Mouse (Mus musculus) embryonic facial prominence, embryonic 12.5 days (tissue): ENCODE data around the gene E2f8. TPM values are rescaled to one million over a fixed set of nuclear protein-coding genes. Genes with fewer than 3 reads are reported as not detected.

ENCODE experiments used
- ATAC-seq: fragments of 200-750 bp; cut with Nextera tagmentation; 2 replicates; pipeline ENCODE4 v1.8.0; 2017; ENCODE audit not compliant: insufficient number of reproducible peaks, insufficient read depth, low FRiP score, low TSS enrichment
- H3K27ac ChIP-seq: fragments of 300-500 bp; sonication (generic); 2 replicates; pipeline ENCODE4 v1.5.1; 2016; ENCODE audit warnings: mild to moderate bottlenecking
- H3K27me3 ChIP-seq: fragments of 300-500 bp; sonication (generic); 2 replicates; pipeline ENCODE4 v1.6.1; 2016; ENCODE audit warnings: mild to moderate bottlenecking, moderate library complexity
- H3K36me3 ChIP-seq: fragments of 300-500 bp; sonication (generic); 2 replicates; pipeline ENCODE4 v1.6.1; 2016; ENCODE audit warnings: mild to moderate bottlenecking
- H3K4me1 ChIP-seq: fragments of 300-500 bp; sonication (generic); 2 replicates; pipeline ENCODE4 v1.6.1; 2016
- H3K4me2 ChIP-seq: fragments of 300-500 bp; sonication (generic); replicated peaks from 2 replicates; pipeline ENCODE4 v1.6.1; 2016; ENCODE audit warnings: mild to moderate bottlenecking, moderate library complexity
- H3K4me3 ChIP-seq: fragments of 300-500 bp; sonication (generic); 2 replicates; pipeline ENCODE4 v1.5.1; 2016; ENCODE audit warnings: mild to moderate bottlenecking
- H3K9ac ChIP-seq: fragments of 300-500 bp; sonication (generic); 2 replicates; pipeline ENCODE4 v1.6.1; 2016; ENCODE audit warnings: mild to moderate bottlenecking, moderate library complexity
- H3K9me3 ChIP-seq: fragments of 300-500 bp; sonication (generic); 2 replicates; pipeline ENCODE4 v1.6.1; 2016; ENCODE audit warnings: mild to moderate bottlenecking, moderate library complexity
- WGBS: fragments of 180-500 bp; shearing (Covaris S2); methylation state at CpG from one replicate; pipeline ENCODE4 v1.1.7; 2016; 5-methylcytosine and 5-hydroxymethylcytosine counted together
- polyA plus RNA-seq: library from polyadenylated mRNA; unstranded; fragments of >200 nt; fragmentation: Nextera tagmentation; extraction: Ambion mirVana; gene quantifications from 2 replicates; pipeline ENCODE4 v1.2.1, GENCODE M21; 2016

E2f8 gene
- polyA plus RNA-seq, 1 experiment from 2014 or later, result 15.1 TPM

DNA sequence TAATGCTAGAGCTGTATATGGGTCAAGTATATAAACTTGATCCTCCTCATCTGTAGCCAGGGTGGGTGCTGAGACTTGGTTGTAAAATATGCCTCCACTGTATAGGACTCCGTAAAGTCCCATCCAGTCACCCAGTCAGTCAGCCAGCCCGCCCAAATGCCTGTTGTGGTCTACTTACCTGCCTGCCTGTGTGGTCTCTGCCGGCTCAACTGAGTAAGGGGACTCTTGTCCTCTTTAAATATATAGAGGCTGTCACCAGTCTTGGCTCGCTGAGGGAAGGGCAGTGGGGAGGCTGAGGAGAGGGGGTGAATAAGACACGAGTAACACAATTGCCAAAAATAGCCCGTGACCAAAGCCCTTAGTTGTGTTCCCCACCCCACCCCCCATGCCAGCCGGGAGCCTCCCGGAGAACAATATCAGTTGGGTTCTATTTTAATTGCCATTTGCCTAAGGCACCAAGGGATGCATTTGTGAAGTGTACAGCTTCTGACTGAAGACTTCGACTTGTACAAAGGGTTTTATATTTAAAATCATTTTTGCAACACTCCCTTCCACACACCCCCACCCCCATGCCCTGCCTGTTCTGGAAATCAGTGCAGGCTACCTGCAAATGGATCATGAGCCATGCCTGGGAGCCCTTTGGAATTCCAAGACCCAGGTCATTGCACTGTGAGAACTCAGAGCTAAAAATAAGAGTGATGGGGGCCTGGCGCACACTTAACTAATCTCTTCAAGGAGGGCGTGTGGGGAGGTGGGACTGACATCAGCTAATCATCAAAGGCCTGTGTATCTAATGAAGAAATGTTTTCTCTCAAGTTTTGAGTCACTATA, 33.4 kb downstream of the E2f8 start, which contains the start of gene Csrp3:
TSS of gene Csrp3 (minus strand) at position 214 of the 831 bp plus-strand sequence.
- H3K4me1 ChIP-seq, result peaks cover 9% of the 10 kb centered on the region; the same call in 1 of the 2 replicates
- no peaks in the 10 kb centered on the region for H3K9me3 ChIP-seq
- no peaks in the 10 kb centered on the region for H3K36me3 ChIP-seq
- H3K27me3 ChIP-seq, result no peaks in the 10 kb centered on the region
- H3K27ac ChIP-seq, result no peak within 1 kb of the TSS
- ATAC-seq, result no peak
- no peak within 1 kb of the TSS for H3K4me2 ChIP-seq
- 44% methylated on average over 11 of the region's 11 CpGs for WGBS
- no peak within 1 kb of the TSS for H3K4me3 ChIP-seq
- no peak within 1 kb of the TSS for H3K9ac ChIP-seq

DNA sequence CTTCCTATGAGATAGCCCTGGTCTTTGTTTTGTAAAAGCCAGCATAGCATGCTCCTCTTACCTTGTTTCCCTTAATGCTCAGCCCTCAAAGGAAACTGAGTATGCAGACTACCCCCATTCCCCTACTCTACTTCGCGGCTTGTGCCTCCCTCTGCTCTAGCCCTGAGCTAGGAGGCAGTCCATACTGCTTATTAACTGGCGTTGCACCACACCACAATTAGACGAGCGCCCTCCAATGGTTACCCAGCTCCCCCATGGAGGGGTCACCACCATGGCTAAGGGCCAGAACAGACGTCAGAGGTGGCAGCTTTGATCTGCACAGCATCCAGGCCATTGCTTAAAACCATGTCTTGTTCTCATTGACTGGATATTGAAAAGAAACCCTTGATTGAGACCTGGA, 34.6 kb downstream of the E2f8 start:
- Histone ChIP-seq H3K4me3 (no peak overlapping the region), H3K9me3 (no peaks in the 10 kb centered on the region), H3K4me2 (no peak overlapping the region), H3K27ac (no peak overlapping the region), H3K9ac (no peak overlapping the region), H3K36me3 (no peaks in the 10 kb centered on the region), H3K27me3 (no peaks in the 10 kb centered on the region), H3K4me1 (peaks cover 9% of the 10 kb centered on the region; the same call in 1 of the 2 replicates)
- 62% methylated on average over 6 of the region's 6 CpGs for WGBS
- ATAC-seq, result no peak

DNA sequence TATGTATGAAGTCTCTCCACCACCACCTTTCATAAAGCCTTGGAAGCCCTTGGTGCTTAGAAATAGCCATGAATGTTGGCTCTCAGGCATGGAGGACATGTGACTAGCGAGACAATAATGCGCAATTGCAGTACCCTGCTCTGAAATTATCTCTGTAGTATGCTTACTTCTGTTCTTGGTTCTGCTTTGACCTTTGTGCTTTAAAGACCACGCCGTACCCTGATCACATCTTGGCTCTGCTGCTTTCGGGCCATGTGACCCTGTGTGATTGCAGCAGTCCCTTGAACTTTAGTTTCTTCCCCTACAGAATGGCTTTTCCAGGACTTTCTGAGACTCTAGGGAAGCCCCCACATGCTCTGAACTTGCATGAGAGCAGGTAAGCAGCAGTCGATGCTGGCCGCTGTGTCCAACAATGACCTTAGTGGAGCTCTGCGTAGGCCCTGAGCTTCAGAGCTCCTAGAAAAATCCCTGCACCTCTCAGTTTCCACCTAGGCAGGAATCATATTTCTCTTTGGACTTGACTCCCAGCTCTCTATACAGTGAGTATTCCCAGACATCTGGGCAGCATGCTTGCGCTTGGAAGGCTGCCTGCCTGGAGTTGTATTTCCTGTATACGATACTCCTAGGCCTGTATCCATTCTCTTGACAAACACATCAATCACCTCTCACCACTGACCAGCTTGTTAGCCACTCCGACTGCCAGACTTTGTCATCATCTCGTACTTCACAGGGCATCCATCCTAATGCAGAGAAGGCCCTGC, 36.0 kb downstream of the E2f8 start:
- Histone ChIP-seq H3K4me3 (no peak overlapping the region), H3K27ac (0 out of 2 replicates have a peak overlapping the region, but pooled peaks have one; percentile 42), H3K9ac (no peak overlapping the region), H3K36me3 (no peaks in the 10 kb centered on the region), H3K27me3 (no peaks in the 10 kb centered on the region), H3K4me1 (peaks cover 9% of the 10 kb centered on the region; the same call in 1 of the 2 replicates), H3K4me2 (no peak overlapping the region), H3K9me3 (no peaks in the 10 kb centered on the region)
- peak; percentile 56; the same call in 1 of the 2 replicates for ATAC-seq
- WGBS, result 69% methylated on average over 12 of the region's 12 CpGs

DNA sequence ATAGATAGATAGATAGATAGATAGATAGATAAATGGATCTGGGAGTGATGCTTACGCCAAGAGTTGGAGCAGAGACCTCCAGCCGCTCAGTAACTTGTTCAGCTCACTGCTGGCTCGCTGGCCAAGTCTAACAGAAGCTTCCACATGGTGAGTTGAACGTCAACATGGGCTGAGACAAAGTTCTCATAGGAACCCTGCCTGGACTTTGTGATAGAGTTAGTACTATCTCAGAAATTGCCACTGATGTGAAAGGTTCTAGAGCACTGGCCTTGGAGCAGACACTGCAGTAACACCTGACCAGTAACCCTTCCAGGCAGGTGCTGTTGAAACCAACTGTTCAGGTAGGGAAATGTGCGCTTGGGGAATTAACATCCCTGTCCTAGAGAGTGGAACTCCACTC, 37.9 kb downstream of the E2f8 start:
- H3K4me3 ChIP-seq, result no peak overlapping the region
- H3K27me3 ChIP-seq, result no peaks in the 10 kb centered on the region
- H3K27ac ChIP-seq, result no peak overlapping the region
- WGBS, result 85% methylated on average over 5 of the region's 5 CpGs
- H3K9me3 ChIP-seq, result no peaks in the 10 kb centered on the region
- ATAC-seq, result no peak
- H3K4me1 ChIP-seq, result peaks cover 9% of the 10 kb centered on the region; the same call in 1 of the 2 replicates
- H3K4me2 ChIP-seq, result no peak overlapping the region
- no peaks in the 10 kb centered on the region for H3K36me3 ChIP-seq
- no peak overlapping the region for H3K9ac ChIP-seq

DNA sequence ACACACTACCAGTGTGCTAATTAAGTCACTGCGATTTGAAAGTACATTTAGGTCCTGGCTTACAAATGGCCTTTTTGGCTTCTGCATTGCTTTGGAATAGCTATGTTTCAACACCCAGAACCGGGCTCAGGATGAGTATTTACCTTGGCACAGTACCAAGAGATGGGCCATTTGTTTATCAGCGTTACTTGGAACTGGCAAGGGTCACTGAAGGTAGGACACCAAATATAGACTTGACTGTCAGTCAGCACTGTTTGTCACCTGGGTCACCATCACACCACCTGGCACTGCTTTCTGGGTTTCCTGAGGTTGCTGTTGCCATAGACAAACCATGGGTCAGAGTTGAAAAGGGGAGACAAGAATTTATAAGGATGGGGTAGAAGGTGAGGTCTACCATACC, 39.0 kb downstream of the E2f8 start:
- Histone ChIP-seq H3K27ac (no peak overlapping the region), H3K27me3 (no peaks in the 10 kb centered on the region), H3K4me3 (no peak overlapping the region), H3K9ac (no peak overlapping the region), H3K36me3 (no peaks in the 10 kb centered on the region), H3K9me3 (no peaks in the 10 kb centered on the region), H3K4me2 (no peak overlapping the region), H3K4me1 (peaks cover 9% of the 10 kb centered on the region; the same call in 1 of the 2 replicates)
- ATAC-seq, result no peak
- WGBS, result 77% methylated on average over 3 of the region's 3 CpGs

DNA sequence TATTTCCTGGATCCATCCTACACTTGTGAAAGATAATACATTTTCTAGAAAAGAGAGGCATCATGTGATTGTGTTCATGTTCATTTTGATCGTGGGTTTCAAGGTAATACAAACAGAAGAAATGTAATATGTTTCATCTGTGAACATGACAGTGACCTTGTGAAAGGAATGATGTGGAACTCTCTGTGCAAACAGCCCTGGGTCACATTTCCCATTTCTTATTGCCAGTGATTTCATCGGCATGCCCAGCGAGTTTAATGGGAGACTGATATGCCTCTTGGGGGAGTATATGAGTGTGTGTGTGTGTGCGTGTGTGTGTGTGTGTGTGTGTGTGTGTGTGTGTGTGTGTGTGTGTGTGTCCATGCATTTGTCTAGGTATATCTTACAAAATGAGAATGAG, 39.9 kb downstream of the E2f8 start:
- no peak for ATAC-seq

DNA sequence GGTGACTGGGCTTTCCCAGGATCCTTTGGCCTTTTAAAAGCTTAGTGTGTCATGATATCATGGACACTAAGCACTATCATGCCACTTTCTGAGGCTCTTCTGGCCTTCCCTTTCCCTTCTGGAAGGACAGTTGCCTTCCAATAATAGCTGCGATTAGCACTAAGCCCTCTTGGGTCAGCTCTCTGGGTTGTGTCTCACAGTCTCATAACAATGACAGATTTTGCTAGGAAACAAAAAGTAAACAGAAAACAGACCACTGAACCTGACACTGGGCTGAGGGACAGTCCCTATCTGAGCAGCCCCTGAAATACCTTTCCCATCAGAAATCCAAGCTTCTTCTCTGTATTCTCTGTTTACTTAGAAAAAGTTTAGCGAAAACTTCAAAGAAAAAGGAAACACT, 40.9 kb downstream of the E2f8 start:
- Histone ChIP-seq H3K27ac (no peak overlapping the region), H3K9me3 (no peaks in the 10 kb centered on the region), H3K36me3 (no peaks in the 10 kb centered on the region), H3K27me3 (no peaks in the 10 kb centered on the region), H3K4me3 (no peak overlapping the region), H3K9ac (no peak overlapping the region), H3K4me1 (peaks cover 6% of the 10 kb centered on the region; the same call in 1 of the 2 replicates), H3K4me2 (no peak overlapping the region)
- WGBS, result 74% methylated on average over 2 of the region's 2 CpGs
- ATAC-seq, result no peak

More for the DNA sequence above, 39.9 kb downstream of the E2f8 start:
- no peak overlapping the region for H3K4me3 ChIP-seq
- peaks cover 9% of the 10 kb centered on the region; the same call in 1 of the 2 replicates for H3K4me1 ChIP-seq
- H3K9ac ChIP-seq, result no peak overlapping the region
- no peaks in the 10 kb centered on the region for H3K36me3 ChIP-seq
- H3K4me2 ChIP-seq, result no peak overlapping the region
- no peaks in the 10 kb centered on the region for H3K27me3 ChIP-seq
- no peak overlapping the region for H3K27ac ChIP-seq
- no peaks in the 10 kb centered on the region for H3K9me3 ChIP-seq
- WGBS, result 62% methylated on average over 4 of the region's 4 CpGs

DNA sequence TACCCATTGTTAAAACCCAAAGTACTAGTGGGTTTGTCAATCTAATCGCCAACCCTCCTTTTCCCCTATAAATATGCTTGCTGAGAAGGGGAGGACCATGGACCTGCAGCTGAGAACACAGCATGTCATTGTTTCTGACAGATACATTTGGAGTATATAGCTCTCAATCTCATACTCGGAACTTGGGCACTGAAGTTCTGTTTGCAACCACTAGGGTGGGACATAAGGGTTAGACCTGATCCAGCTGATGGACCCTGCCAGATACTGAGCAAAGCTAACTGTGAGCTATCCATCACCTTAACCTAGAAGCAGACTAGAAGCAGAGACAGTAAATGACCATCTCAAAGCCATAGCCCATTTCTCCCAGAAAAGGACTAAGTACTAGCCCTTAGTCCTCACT, 43.0 kb downstream of the E2f8 start:
- Histone ChIP-seq H3K4me1 (no peaks in the 10 kb centered on the region), H3K9ac (no peak overlapping the region), H3K4me2 (no peak overlapping the region), H3K36me3 (no peaks in the 10 kb centered on the region), H3K9me3 (no peaks in the 10 kb centered on the region), H3K27me3 (no peaks in the 10 kb centered on the region), H3K27ac (no peak overlapping the region), H3K4me3 (no peak overlapping the region)
- 66% methylated on average over 2 of the region's 2 CpGs for WGBS
- ATAC-seq, result no peak

DNA sequence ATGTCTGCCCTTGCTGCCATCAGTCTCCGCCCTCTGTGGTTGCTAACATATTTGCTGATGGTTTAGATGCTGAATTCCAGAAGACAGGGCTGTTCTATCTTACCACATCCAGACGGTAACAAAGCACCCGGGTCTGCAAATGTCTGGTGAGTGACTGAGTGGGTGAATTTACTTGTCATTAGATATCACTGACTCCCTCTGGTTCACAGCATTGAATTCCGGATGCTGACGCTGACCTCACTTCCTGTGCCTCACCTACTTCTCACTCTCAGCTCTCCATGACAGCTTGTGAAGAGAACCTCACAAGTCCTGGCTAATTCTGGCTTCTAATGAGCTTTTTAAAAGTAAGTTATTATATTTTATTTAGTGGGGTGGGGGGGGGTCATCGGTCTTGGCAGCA, 44.4 kb downstream of the E2f8 start:
- 68% methylated on average over 6 of the region's 6 CpGs for WGBS
- no peaks in the 10 kb centered on the region for H3K9me3 ChIP-seq
- H3K27me3 ChIP-seq, result no peaks in the 10 kb centered on the region

DNA sequence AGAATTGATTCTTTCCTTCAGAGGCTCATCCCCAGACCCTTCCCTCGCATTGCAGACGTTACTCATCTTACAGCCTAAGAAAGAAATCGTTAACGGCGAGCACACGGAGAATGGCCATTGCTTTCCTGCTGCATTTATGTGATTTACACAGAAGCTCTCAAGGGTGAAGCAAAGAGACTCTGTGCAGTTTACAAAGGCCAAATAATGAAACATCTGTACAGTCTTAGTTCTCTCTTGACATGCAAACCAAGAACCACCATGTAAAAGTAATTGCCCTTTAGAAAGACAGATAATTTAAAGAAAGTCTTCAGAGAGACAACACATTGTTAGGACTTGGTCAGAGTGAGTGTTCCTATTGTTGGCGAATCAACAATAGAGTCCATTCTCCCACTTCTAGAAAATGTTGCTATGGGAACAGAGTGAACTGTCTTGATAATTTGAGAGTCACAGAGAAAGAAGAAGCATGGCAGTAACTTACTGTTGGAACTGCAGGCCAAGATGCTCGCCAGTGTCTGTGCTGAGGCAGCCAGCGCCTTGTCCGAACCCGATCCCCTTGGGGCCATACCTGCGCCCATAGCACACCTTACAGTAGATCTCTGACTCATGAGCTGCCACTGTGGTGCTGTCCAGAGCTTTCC, 46.3 kb downstream of the E2f8 start:
- no peaks in the 10 kb centered on the region for H3K4me1 ChIP-seq
- no peaks in the 10 kb centered on the region for H3K36me3 ChIP-seq
- 82% methylated on average over 12 of the region's 12 CpGs for WGBS
- H3K4me2 ChIP-seq, result no peak overlapping the region
- H3K27me3 ChIP-seq, result no peaks in the 10 kb centered on the region
- no peak overlapping the region for H3K27ac ChIP-seq
- ATAC-seq, result no peak
- no peak overlapping the region for H3K9ac ChIP-seq
- H3K4me3 ChIP-seq, result no peak overlapping the region
- no peaks in the 10 kb centered on the region for H3K9me3 ChIP-seq

More for the DNA sequence above, 44.4 kb downstream of the E2f8 start:
- ATAC-seq, result no peak
- Histone ChIP-seq H3K9ac (no peak overlapping the region), H3K4me1 (no peaks in the 10 kb centered on the region), H3K4me2 (no peak overlapping the region), H3K27ac (no peak overlapping the region), H3K36me3 (no peaks in the 10 kb centered on the region), H3K4me3 (no peak overlapping the region)

DNA sequence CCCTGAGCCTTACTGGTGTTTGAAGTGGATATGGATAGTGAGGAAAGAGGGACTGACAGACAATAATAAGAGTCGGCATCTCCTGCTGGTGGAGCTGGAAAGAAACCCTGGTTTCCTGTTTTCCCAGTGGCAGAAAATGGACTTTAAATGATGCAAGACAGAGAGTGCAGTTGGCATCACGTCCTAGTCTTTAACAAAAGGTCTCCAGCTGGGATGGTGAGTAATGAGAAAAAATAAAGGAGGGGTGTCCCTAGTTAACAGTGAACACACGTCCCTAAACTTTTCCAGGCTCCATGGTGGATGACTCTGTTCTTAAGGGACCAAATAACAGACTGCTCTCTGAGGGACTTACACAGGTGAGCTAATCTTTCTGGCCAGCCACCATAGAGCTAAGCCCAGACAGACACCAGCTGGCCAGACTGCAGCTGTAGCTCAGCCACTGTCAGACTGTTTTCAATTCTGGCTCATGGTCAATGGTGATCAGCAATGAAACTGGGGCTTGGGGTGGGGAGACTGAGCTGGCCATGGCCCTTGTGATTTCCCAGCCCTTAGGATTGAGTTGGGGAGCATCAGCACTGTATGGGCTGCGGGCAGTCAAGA, 46.9 kb downstream of the E2f8 start:
- 67% methylated on average over 4 of the region's 4 CpGs for WGBS
- H3K27ac ChIP-seq, result no peak overlapping the region
- no peaks in the 10 kb centered on the region for H3K4me1 ChIP-seq
- ATAC-seq, result no peak
- H3K9ac ChIP-seq, result no peak overlapping the region
- no peaks in the 10 kb centered on the region for H3K27me3 ChIP-seq
- no peak overlapping the region for H3K4me3 ChIP-seq
- no peaks in the 10 kb centered on the region for H3K9me3 ChIP-seq
- H3K4me2 ChIP-seq, result no peak overlapping the region
- no peaks in the 10 kb centered on the region for H3K36me3 ChIP-seq
